Mouse (Mus musculus) thymus, adult 2 months (tissue): ENCODE results near the gene Hist1h2bq. TPM values are rescaled to one million over a fixed set of nuclear protein-coding genes. Genes with fewer than 3 reads are reported as not detected.
"Not testable (repeated sequence)": the region's sequence is repeated elsewhere in the genome, so short reads cannot be mapped to it uniquely, and the experiment has no call there.

Source experiments
- DNase-seq: peaks from one replicate; pipeline ENCODE4 v3.0.0; 2021
- H3K27ac ChIP-seq: fragments of 200-500 bp; 2 replicates; pipeline ENCODE4 v1.5.1; 2012; ENCODE audit warnings: low read length, control low read depth; ENCODE audit not compliant: control insufficient read depth, insufficient read depth
- H3K27me3 ChIP-seq: fragments of 200-500 bp; 2 replicates; pipeline ENCODE4 v1.6.1; 2012; ENCODE audit warnings: mild to moderate bottlenecking, low read length, moderate library complexity, mixed read lengths; ENCODE audit not compliant: control insufficient read depth, insufficient read depth
- H3K36me3 ChIP-seq: fragments of 200-500 bp; 2 replicates; pipeline ENCODE4 v1.6.1; 2012; ENCODE audit warnings: mild to moderate bottlenecking, low read length, moderate library complexity; ENCODE audit not compliant: control insufficient read depth, insufficient read depth
- H3K4me1 ChIP-seq: fragments of 200-500 bp; replicated peaks from 2 replicates; pipeline ENCODE4 v1.6.1; 2012; ENCODE audit warnings: low read length; ENCODE audit not compliant: control insufficient read depth, insufficient read depth
- H3K4me3 ChIP-seq: fragments of 200-500 bp; 2 replicates; pipeline ENCODE4 v1.5.1; 2012; ENCODE audit warnings: mild to moderate bottlenecking, low read length, control low read depth, moderate library complexity; ENCODE audit not compliant: control insufficient read depth, insufficient read depth
- CTCF ChIP-seq: fragments of 200-500 bp; IDR thresholded peaks from 2 replicates; pipeline ENCODE4 v1.5.1; 2012; ENCODE audit warnings: mild to moderate bottlenecking, control low read depth, low read length, moderate library complexity, borderline replicate concordance; ENCODE audit not compliant: control insufficient read depth, poor library complexity, insufficient read depth; ENCODE audit errors: extremely low read depth
- POLR2A ChIP-seq: fragments of 200-500 bp; IDR thresholded peaks from 2 replicates; pipeline ENCODE4 v1.6.1; 2012; ENCODE audit warnings: mild to moderate bottlenecking, low read length, control low read depth, moderate library complexity; ENCODE audit not compliant: control insufficient read depth, poor library complexity, insufficient read depth; ENCODE audit errors: extremely low read depth
- WGBS: fragments of 180-500 bp; shearing (Covaris S2); methylation state at CpG from one replicate; pipeline ENCODE4 v1.1.7; 2018; 5-methylcytosine and 5-hydroxymethylcytosine counted together
- polyA plus RNA-seq: library from polyadenylated mRNA; depleted of rRNA; stranded (reverse); fragments of >200 nt; gene quantifications from 2 replicates; pipeline ENCODE4 v1.2.3, GENCODE M21; 2012; rRNA removed

Gene Hist1h2bq
- 200 and 237 TPM in 2 replicates for polyA plus RNA-seq

- not testable (repeated sequence) for H3K36me3 ChIP-seq, DNase-seq, H3K27me3 ChIP-seq, H3K27ac ChIP-seq, H3K4me3 ChIP-seq, H3K4me1 ChIP-seq
- no CpG with 5 or more reads among the region's 23 CpGs for WGBS
Observed at GRCm38 (mm10) chr13:21810073-21810472, at the start of gene Hist1h2bq, which contains the start of gene Hist1h2ao. TSS of gene Hist1h2bq (minus strand) at chr13:21810197. TSS of gene Hist1h2ao (plus strand) at chr13:21810465.

DNA sequence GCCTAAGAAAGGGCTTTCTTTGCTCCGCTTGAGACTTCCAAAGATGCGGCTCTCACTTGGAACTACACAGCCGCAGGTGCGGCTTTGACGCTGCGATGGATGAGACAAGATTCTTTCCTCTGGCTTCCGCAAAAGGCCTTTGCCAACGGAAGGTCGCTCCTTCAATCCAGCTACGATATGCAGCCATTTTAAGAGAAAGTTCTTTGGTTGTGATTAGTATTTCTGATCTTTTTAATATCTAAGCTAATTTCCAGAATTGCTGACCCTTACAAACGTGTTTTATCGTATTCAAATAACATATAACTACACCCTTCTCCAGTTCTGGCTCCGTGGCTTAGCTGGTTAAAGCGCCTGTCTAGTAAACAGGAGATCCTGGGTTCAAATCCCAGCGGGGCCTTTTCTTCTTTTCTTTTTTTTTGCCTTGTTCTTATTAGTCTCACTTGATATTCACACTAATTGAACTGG lies 45.7 kb upstream of the Hist1h2bq start:
- peak overlapping the region; percentile 23 for H3K4me3 ChIP-seq
- H3K27me3 ChIP-seq = no peaks in the 10 kb centered on the region
- WGBS = 19% methylated on average over 15 of the region's 15 CpGs
- H3K27ac ChIP-seq = no peak overlapping the region
- no peak for TF ChIP-seq POLR2A
- no peak for TF ChIP-seq CTCF
- no peaks in the 10 kb centered on the region for H3K36me3 ChIP-seq
- peak; percentile 12 for DNase-seq
- peaks cover 2% of the 10 kb centered on the region for H3K4me1 ChIP-seq

- H3K4me1 ChIP-seq = peaks cover 2% of the 10 kb centered on the region
- TF ChIP-seq POLR2A (no peak), CTCF (no peak)
- H3K4me3 ChIP-seq = no peak overlapping the region
- H3K27ac ChIP-seq = no peak overlapping the region
- DNase-seq = peak; percentile 70
- H3K36me3 ChIP-seq = no peaks in the 10 kb centered on the region
- no peaks in the 10 kb centered on the region for H3K27me3 ChIP-seq
- 9% methylated on average over 11 of the region's 11 CpGs for whole genome bisulfite sequencing
Observed at GRCm38 (mm10) chr13:21855146-21855545, 45.1 kb upstream of the Hist1h2bq start.

GRCm38 (mm10) chr13:21852215-21852945 lies 42.4 kb upstream of the Hist1h2bq start:
- no peaks in the 10 kb centered on the region for H3K36me3 ChIP-seq
- no peak overlapping the region for H3K4me3 ChIP-seq
- 26% methylated on average over 3 of the region's 3 CpGs for WGBS
- no peaks in the 10 kb centered on the region for H3K27me3 ChIP-seq
- no peak for DNase-seq
- H3K4me1 ChIP-seq = no peaks in the 10 kb centered on the region; the same call in none of the 2 replicates
- H3K27ac ChIP-seq = no peak overlapping the region
- no peak for TF ChIP-seq POLR2A
- TF ChIP-seq CTCF = no peak

GRCm38 (mm10) chr13:21850696-21851095 lies 40.7 kb upstream of the Hist1h2bq start:
- H3K4me1 ChIP-seq, H3K27me3 ChIP-seq, DNase-seq, H3K27ac ChIP-seq, H3K36me3 ChIP-seq, H3K4me3 ChIP-seq: not testable (repeated sequence)
- 96% methylated on average over 1 of the region's 1 CpGs for WGBS

GRCm38 (mm10) chr13:21847883-21848282 lies 37.9 kb upstream of the Hist1h2bq start:
- Histone ChIP-seq H3K4me1 (no peaks in the 10 kb centered on the region; the same call in 1 of the 2 replicates), H3K27ac (no peak overlapping the region), H3K4me3 (no peak overlapping the region), H3K36me3 (no peaks in the 10 kb centered on the region), H3K27me3 (no peaks in the 10 kb centered on the region)
- no peak for DNase-seq
- TF ChIP-seq POLR2A (no peak), CTCF (no peak)
- WGBS = 83% methylated on average over 8 of the region's 8 CpGs

DNA sequence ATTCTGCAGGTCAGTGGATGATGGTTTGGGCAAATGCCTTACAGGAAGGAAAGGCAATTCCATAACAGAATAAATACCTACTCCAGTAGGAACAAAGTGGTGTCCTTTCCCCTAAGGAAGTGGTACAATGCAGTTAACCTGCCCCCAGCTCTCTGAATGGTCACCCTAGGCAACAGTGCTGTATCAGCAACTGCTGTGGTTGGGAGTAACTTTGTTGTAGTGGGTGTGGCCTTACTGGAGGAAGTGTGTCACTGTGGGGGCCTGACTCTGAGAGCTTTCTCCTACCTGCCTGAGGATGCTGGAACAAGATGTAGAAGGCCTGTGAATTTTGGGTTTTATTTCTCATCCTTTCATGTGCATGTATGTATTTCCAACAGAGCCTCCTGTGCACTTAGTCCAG lies 36.4 kb upstream of the Hist1h2bq start:
- not testable (repeated sequence) for H3K36me3 ChIP-seq, H3K27me3 ChIP-seq, H3K4me1 ChIP-seq, H3K27ac ChIP-seq, H3K4me3 ChIP-seq, DNase-seq

DNA sequence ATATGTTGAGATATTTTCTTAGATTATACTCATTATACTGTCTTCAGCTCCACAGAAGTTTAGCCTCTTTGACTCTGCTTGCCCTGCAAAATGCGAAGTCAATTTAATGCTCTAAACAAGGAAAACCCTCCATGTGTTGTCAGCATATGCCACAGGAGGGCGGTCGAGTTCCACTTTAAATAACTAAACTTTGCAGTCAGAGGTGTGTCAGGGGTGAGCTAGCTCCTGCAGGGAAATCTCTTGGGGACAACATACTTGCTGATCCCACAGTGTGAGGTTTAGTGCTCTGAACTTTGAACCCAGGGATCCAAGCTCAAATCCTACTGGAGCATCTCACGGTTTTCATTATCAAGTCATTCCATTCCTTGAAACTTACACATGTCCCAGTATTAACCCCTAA lies 30.5 kb upstream of the Hist1h2bq start:
- not testable (repeated sequence) for H3K27ac ChIP-seq

GRCm38 (mm10) chr13:21833461-21833860 lies 23.5 kb upstream of the Hist1h2bq start, which contains the start of the genes Hist1h2ap and Hist1h2br:
TSS of gene Hist1h2ap (minus strand) at chr13:21833507.
TSS of gene Hist1h2br (plus strand) at chr13:21833743.
- not testable (repeated sequence) for H3K4me3 ChIP-seq, H3K4me1 ChIP-seq, H3K27ac ChIP-seq, DNase-seq, H3K36me3 ChIP-seq, H3K27me3 ChIP-seq
- no CpG with 5 or more reads among the region's 24 CpGs for WGBS

More for the DNA sequence above, 30.5 kb upstream of the Hist1h2bq start:
- no CpG with 5 or more reads among the region's 4 CpGs for WGBS
- H3K4me1 ChIP-seq, H3K4me3 ChIP-seq, DNase-seq, H3K27me3 ChIP-seq, H3K36me3 ChIP-seq: not testable (repeated sequence)
